Mouse (Mus musculus) yolk sac, embryonic 10.5 days (tissue): ENCODE measurements around the gene Lsamp.
"Not testable (repeated sequence)": the region's sequence is repeated elsewhere in the genome, so short reads cannot be mapped to it uniquely, and the experiment has no call there.

ENCODE experiments used
- DNase-seq: peaks from one replicate; pipeline ENCODE4 v3.0.0-alpha.2; 2017; ENCODE audit warnings: low spot score

The Lsamp gene

GRCm38 (mm10) chr16:40504262-40504960 is 520.2 kb downstream of the Lsamp start:
- no peak for DNase-seq

GRCm38 (mm10) chr16:40509146-40510030 is 525.2 kb downstream of the Lsamp start:
- DNase-seq = no peak

- DNase-seq = no peak
Measured at GRCm38 (mm10) chr16:40536754-40537153, 552.6 kb downstream of the Lsamp start.

GRCm38 (mm10) chr16:40549663-40550062 is 565.5 kb downstream of the Lsamp start:
- DNase-seq = no peak

DNA sequence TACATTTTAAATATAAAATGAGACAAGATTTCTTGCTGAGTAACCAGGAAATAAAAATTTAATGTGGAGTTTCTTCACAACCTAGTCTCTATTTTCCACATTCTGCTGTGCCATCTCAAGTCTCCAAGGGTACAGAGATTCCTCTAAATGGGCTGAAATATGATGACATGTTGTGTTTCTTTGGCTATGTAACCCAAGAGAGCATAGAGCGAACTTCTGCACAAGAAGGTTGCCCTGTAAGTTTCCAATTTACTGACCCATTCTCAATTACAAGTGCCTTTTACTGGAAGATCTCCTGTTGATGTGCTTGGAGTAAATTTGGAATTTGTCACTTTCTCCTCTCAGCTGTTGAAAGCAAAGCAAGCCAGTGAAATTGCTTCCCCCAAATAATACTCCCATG is 571.4 kb downstream of the Lsamp start:
- DNase-seq = no peak

GRCm38 (mm10) chr16:40557680-40558249 is 573.6 kb downstream of the Lsamp start:
- DNase-seq = no peak

- DNase-seq = no peak
Measured at GRCm38 (mm10) chr16:40567431-40567941, 583.3 kb downstream of the Lsamp start.

DNA sequence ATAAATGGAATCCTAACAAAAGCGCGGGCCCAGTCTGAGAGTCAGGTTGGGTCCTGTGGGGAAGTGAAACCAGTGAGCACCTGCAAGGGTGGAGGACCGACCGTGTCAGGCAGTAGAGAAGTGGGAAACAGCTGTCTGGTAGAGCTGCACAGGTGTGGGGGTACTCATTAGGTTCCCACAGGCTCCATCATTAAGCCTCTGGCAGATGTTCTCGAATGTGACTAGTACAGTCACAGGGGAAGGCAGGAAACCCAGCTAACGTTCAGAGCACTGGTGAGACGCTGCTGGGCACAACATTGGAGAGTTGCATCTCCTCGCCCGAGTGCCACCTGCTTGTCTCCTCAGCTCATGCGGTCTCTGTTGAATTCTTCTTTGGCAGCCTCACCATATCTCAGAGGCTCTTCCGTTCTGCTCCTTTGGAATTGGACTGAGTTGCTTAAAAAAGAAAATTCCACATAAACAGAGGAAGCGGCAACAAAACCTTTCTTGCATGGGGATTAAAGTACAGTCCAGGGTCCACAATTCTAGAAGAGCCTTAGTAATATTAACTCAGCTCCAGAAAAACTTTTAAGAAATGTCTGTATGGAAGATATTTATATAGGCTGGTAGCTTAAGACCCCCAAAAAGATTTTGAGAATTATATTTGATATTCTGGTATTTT is 588.1 kb downstream of the Lsamp start:
- no peak for DNase-seq

DNA sequence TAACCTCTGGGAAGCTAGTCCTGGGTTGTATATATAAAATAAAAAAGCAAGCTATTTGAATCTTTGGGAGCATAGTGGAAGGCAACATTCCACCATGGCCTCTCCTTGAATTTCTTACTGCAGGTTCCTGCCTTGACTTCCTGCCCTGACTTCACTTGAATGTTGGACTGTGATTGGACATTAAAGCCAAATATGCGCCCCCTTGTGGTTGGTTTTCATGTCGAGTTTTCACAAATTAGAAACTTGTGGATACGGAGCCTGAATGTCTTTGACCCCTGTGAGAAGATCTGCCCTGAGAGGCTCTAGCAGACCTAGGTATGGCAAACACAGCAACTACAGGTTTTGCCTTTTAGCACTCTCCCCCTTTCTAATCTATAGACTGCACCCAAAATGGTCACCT is 597.9 kb downstream of the Lsamp start:
- no peak for DNase-seq

- DNase-seq = no peak
Measured at GRCm38 (mm10) chr16:40593161-40593560, 609.0 kb downstream of the Lsamp start.

GRCm38 (mm10) chr16:40601431-40602387 is 617.5 kb downstream of the Lsamp start:
- no peak for DNase-seq

DNA sequence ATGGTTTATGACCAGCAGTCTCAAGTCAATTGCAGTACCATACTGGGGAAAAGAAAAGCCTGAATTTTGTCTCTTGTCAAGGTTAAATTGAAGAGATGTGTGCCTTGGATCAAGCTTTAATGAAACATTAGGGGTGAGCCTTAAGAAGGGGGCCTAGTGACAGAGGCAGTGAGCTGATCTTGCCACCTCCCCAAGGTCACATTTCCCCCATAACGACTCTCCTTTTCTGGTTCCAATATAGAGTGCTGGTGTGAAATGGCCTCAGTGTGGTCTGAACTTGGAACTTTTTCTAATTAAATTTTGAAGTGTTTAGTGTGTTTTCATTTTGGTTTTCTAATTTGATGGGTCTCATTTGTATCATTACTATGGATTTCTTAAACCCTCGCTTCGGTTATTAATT is 623.3 kb downstream of the Lsamp start:
- DNase-seq = no peak

DNA sequence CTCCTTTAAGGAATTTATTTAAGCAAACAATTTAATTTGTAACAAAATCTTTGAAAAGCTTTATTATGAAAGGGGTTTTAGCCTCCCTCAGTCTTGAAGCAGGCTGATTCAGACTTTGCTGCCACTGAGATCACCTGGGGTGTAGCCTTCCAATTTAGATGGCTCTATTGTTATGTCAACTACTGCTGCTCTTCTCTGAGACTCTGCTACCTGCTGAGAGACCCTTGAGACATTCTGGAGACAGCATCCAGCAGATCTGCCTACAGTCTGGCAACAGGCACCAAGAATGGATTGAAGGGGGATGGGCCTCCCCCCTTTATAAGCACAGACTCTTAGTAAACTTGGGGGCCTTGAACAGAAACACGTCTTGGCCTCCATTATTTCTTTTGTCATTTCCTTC is 632.5 kb downstream of the Lsamp start:
- not testable (repeated sequence) for DNase-seq

GRCm38 (mm10) chr16:40621086-40621485 is 636.9 kb downstream of the Lsamp start:
- not testable (repeated sequence) for DNase-seq

- DNase-seq = no peak
Measured at GRCm38 (mm10) chr16:40627159-40627558, 643.0 kb downstream of the Lsamp start.

DNA sequence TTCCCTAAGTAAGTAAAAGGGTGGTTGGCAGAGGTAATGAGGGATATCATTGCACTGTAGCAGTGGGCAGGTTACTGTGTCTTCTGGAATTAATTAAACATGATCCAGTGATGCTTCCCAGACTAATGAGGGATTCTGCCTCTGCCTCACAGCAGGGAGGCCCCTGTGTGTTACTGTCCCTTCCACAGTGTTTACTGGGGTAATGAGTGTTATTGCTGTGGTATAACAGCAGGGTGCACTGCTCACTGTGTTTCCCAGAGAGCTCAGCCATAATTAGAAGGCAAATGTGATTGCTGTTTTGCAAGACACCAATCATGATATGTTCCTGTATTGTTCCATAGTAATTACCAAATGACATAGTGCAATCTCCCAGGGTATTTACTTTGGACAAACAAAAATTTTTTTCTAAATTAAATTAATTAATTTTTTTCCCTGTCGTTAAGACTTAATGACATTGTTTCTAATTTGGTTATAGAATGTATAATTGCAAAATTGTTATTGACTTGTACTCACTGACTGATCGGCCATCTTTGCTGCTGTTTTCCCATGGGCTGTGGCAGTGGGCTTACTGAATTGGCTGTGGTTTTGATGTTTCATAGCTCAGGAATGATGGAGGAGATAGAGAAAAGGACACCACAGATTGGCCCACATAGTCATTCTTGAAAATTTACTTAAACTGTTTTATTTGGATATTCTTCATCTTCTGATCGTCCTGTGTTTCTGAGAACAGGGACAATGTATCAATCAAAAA is 655.6 kb downstream of the Lsamp start:
- DNase-seq = no peak

- no peak for DNase-seq
Measured at GRCm38 (mm10) chr16:40652800-40653199, 668.6 kb downstream of the Lsamp start.

DNA sequence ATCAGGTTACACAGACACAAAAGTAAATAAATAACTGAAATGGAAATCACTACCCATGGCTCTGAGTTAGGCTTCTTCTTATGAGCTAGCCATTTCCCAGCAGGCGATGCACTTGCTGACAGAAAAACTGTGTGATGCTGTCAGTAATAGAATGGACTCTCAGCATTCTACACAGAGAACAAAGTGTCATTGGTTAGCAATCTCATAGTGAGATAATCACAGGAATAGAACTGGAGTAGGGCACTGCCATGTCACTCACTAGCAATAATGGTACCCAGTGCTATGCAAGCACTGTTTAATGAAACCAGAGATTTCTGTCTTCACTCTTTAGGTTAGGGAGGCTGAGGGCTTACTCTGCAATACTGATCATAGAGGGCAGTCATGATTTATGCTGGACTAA is 669.3 kb downstream of the Lsamp start:
- DNase-seq = no peak

- DNase-seq = no peak
Measured at GRCm38 (mm10) chr16:40656347-40656746, 672.2 kb downstream of the Lsamp start.

DNA sequence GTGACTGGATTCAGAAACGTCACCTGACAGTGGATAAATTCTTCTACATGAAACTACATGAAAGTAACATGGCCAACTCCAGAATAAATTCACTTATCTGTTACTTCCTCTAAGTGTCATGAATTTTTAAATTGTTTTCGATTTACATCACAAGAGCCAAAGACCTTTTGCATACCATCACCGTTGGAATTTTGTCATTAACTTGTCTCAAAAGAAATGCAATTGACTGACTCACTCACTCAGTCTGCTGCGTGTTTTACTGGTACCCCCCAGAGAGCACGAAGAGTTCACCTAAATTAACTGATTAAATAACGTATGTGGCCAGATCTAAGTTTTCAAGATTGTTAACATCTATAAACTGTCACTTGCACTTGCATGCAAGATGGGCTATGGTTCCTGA is 672.7 kb downstream of the Lsamp start:
- no peak for DNase-seq
